Mouse (Mus musculus): ENCODE data around the gene Pip5k1a. TPM values are rescaled to one million over a fixed set of nuclear protein-coding genes. Genes with fewer than 3 reads are reported as not detected.
A peak's percentile ranks its signal among the peaks of the same experiment; 100 is the strongest.

Pip5k1a gene
- polyA plus RNA-seq, 1 experiment from 2014 or later, result 15.4 TPM

- Histone ChIP-seq H3K4me3 (no peak overlapping the region), H3K9ac (peak overlapping the region; percentile 88; the same call in 1 of the 2 replicates), H3K4me1 (replicated peaks) (peaks cover 32% of the 10 kb centered on the region), H3K9me3 (no peaks in the 10 kb centered on the region), H3K4me2 (peak overlapping the region; percentile 98), H3K27ac (no peak overlapping the region), H3K36me3 (peaks cover 43% of the 10 kb centered on the region), H3K27me3 (no peaks in the 10 kb centered on the region)
- WGBS, result 86% methylated on average over 3 of the region's 3 CpGs
- no peak for ATAC-seq (ENCODE audit: low FRiP score)
Observed at GRCm38 (mm10) chr3:95012982-95013381, 93.7 kb downstream of the Pip5k1a start.

DNA sequence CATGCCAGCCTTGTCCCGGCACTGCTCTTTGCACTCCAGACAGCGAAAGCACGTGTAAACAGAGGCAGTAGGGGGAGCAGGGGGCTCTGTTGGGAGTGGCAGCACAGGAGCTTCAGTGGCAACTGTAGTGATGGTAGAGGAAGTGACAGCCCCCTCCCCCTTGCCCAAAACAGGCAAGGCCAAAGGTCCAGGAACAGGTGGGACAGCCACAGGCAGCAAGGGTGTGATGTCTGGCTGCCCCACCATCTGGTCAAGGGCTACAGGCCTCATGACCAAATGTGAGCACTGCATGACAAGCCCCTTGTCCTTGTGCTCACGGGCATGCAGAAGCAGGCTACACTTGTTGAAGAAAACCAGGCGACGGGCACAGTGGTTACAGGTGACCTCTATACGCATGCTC, 96.3 kb downstream of the Pip5k1a start:
- no peaks in the 10 kb centered on the region for H3K9me3 ChIP-seq
- H3K4me1 ChIP-seq (replicated peaks), result peaks cover 25% of the 10 kb centered on the region
- no peak overlapping the region for H3K4me3 ChIP-seq
- H3K9ac ChIP-seq, result no peak overlapping the region
- no peak overlapping the region for H3K27ac ChIP-seq
- peaks cover 68% of the 10 kb centered on the region for H3K36me3 ChIP-seq
- H3K4me2 ChIP-seq, result no peak overlapping the region
- no peak for ATAC-seq (ENCODE audit: low FRiP score)
- WGBS, result 91% methylated on average over 7 of the region's 7 CpGs
- H3K27me3 ChIP-seq, result no peaks in the 10 kb centered on the region

Small RNAs within 50 kb of the gene (microRNA-seq; reads per million reads assigned to microRNA genes)
- gene Mir8099-1, result not detected

Other genes with a start within 250 kb of the Pip5k1a start
- 366 and 376 TPM in 2 replicates for gene Psmb4, start 220.0 kb downstream of the Pip5k1a start, polyA plus RNA-seq (2015; fragmentation: Nextera tagmentation; extraction: Ambion mirVana)
- 10.1 and 14.1 TPM in 2 replicates for gene Selenbp1, start 173.9 kb downstream of the Pip5k1a start, polyA plus RNA-seq (2015; fragmentation: Nextera tagmentation; extraction: Ambion mirVana)
- gene Rfx5, start 152.9 kb downstream of the Pip5k1a start, polyA plus RNA-seq (2015; fragmentation: Nextera tagmentation; extraction: Ambion mirVana), result 5.4 and 5.5 TPM in 2 replicates
- gene Pi4kb, start 132.2 kb downstream of the Pip5k1a start, polyA plus RNA-seq (2015; fragmentation: Nextera tagmentation; extraction: Ambion mirVana), result 23.2 and 24.7 TPM in 2 replicates
- gene Zfp687, start 91.5 kb downstream of the Pip5k1a start, polyA plus RNA-seq (2015; fragmentation: Nextera tagmentation; extraction: Ambion mirVana), result 21.6 and 22.8 TPM in 2 replicates
- 269 and 277 TPM in 2 replicates for gene Psmd4, start 64.3 kb downstream of the Pip5k1a start, polyA plus RNA-seq (2015; fragmentation: Nextera tagmentation; extraction: Ambion mirVana)
- 219 and 221 TPM in 2 replicates for gene Vps72, start 4.1 kb upstream of the Pip5k1a start, polyA plus RNA-seq (2015; fragmentation: Nextera tagmentation; extraction: Ambion mirVana)
- gene Tmod4, start 17.5 kb upstream of the Pip5k1a start, polyA plus RNA-seq (2015; fragmentation: Nextera tagmentation; extraction: Ambion mirVana), result 0.99 and 1.5 TPM in 2 replicates
- 95.9 and 97.1 TPM in 2 replicates for gene Scnm1, start 27.1 kb upstream of the Pip5k1a start, polyA plus RNA-seq (2015; fragmentation: Nextera tagmentation; extraction: Ambion mirVana)
- 36.8 and 38.4 TPM in 2 replicates for gene Lysmd1, start 27.2 kb upstream of the Pip5k1a start, polyA plus RNA-seq (2015; fragmentation: Nextera tagmentation; extraction: Ambion mirVana)
- 2.8 and 3.1 TPM in 2 replicates for gene Tnfaip8l2, start 35.4 kb upstream of the Pip5k1a start, polyA plus RNA-seq (2015; fragmentation: Nextera tagmentation; extraction: Ambion mirVana)
- 31.5 and 31.8 TPM in 2 replicates for gene Sema6c, start 53.5 kb upstream of the Pip5k1a start, polyA plus RNA-seq (2015; fragmentation: Nextera tagmentation; extraction: Ambion mirVana)
- gene Gabpb2, start 111.0 kb upstream of the Pip5k1a start, polyA plus RNA-seq (2015; fragmentation: Nextera tagmentation; extraction: Ambion mirVana), result 4.5 and 4.6 TPM in 2 replicates
- 65.5 and 68.9 TPM in 2 replicates for gene Cdc42se1, start 121.8 kb upstream of the Pip5k1a start, polyA plus RNA-seq (2015; fragmentation: Nextera tagmentation; extraction: Ambion mirVana)
- 307 and 311 TPM in 2 replicates for gene Mllt11, start 125.2 kb upstream of the Pip5k1a start, polyA plus RNA-seq (2015; fragmentation: Nextera tagmentation; extraction: Ambion mirVana)
- gene Gm128, start 134.7 kb upstream of the Pip5k1a start, polyA plus RNA-seq (2015; fragmentation: Nextera tagmentation; extraction: Ambion mirVana), result 0.19 and 0.26 TPM in 2 replicates
- gene Bnipl, start 144.3 kb upstream of the Pip5k1a start, polyA plus RNA-seq (2015; fragmentation: Nextera tagmentation; extraction: Ambion mirVana), result 0.13 and 0.25 TPM in 2 replicates
- 42.2 and 43.0 TPM in 2 replicates for gene Mindy1, start 174.4 kb upstream of the Pip5k1a start, polyA plus RNA-seq (2015; fragmentation: Nextera tagmentation; extraction: Ambion mirVana)
- gene Prune1, start 175.1 kb upstream of the Pip5k1a start, polyA plus RNA-seq (2015; fragmentation: Nextera tagmentation; extraction: Ambion mirVana), result 50.3 and 51.8 TPM in 2 replicates
- 0.31 and 0.38 TPM in 2 replicates for gene Anxa9, start 200.2 kb upstream of the Pip5k1a start, polyA plus RNA-seq (2015; fragmentation: Nextera tagmentation; extraction: Ambion mirVana)
- gene Cers2, start 207.9 kb upstream of the Pip5k1a start, polyA plus RNA-seq (2015; fragmentation: Nextera tagmentation; extraction: Ambion mirVana), result 91.8 and 93.7 TPM in 2 replicates

All from hindbrain, embryonic 13.5 days (tissue).